Mouse (Mus musculus) B cell, adult 67 days (primary cell): ENCODE results near the gene Mkrn3. TPM values are rescaled to one million over a fixed set of nuclear protein-coding genes. Genes with fewer than 3 reads are reported as not detected.

Source experiments
- total RNA-seq, 2 experiments: library from RNA; stranded (reverse); gene quantifications; 4 replicates each; pipeline ENCODE4 v1.2.4; 2023

Mkrn3 gene
- total RNA-seq: not detected

DNA sequence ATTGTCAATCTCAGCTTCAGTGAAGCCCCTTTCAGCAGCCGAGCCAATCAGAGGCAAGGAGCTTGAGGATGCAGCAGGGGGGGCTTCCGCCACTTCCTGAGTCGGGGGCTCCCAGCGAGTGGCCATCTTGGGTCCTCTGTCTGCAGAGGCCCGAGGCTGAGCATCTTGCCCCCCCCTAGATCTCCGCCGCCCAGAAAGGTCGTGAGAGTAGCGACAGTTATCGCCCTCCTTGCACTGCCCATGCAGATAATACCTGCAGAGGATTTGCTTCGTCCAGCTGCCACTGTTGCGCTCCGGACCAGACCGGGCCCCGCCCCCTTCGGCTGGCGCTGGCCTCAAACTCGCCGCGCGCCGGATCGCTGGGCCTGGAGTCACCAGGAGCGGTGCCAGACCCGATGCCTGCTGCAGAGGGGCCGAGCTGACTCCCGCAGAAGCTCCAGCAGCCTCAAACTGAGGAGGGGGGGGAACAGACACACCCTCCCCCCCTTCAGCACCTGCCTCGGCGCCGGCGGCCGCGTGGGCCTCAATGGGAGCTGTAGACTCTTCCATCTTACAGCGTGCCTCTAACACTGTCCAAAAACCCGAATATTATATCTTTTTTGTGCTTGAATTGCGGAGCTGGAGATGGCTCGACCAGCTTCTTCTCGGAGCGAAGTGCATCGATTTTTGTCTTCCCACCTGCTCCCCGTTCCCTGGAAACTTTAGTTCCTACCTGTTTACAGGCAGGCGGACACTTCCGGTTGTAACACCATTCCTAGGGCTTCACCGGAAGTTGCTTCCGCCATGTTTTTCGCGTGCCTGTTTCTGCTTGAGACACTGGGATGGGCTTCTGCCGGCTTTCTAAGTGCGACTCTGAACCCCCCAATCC is at the start of gene Mkrn3:
Gene Mkrn3, minus strand, starts transcription at position 647 of the 868 bp plus-strand sequence.

DNA sequence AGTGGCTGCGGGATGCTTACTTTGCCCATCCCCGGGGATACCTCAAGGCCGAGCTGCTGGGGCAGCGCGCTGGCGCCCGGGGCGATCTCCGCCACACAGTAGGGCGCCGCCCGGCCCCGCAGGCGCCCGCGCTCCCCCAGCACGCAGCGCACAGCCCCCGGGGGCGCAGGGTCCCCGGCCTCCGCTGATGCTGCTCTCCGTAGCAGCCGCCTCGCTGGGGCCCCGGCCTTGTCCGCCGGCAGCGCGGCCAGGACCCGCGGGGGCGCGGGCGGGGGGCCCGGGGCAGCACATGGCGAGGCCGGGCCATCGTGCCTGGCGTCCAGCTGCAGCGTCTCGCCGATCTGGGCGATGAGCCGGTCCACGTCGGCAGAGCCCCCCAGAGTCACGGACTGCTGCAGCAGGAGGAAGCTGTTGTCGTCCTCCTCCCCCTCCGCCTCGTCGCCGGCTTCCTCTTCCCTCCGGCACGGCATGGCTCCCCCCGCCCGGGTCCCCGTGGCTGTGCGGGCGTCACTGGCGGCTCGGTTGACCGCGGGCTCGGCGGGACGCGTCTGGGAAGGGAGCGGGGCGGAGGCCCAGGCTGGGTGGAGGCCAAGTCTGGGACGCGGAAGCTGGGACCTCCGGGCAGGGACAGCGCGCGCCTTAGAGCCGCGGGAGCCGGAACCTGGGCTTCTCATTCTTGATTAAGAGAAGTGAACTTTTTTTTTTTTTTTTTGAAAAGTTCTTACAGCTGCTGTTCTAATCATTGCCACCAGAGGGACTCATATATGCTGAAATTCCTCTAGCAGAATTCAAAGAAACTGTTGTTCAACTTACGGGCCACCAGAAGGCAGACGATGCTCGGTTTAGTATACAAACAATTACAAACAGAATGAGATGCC is 44.2 kb upstream of the Mkrn3 start, which contains the start of gene Peg12:
Gene Peg12, minus strand, starts transcription at position 633 of the 878 bp plus-strand sequence.

DNA sequence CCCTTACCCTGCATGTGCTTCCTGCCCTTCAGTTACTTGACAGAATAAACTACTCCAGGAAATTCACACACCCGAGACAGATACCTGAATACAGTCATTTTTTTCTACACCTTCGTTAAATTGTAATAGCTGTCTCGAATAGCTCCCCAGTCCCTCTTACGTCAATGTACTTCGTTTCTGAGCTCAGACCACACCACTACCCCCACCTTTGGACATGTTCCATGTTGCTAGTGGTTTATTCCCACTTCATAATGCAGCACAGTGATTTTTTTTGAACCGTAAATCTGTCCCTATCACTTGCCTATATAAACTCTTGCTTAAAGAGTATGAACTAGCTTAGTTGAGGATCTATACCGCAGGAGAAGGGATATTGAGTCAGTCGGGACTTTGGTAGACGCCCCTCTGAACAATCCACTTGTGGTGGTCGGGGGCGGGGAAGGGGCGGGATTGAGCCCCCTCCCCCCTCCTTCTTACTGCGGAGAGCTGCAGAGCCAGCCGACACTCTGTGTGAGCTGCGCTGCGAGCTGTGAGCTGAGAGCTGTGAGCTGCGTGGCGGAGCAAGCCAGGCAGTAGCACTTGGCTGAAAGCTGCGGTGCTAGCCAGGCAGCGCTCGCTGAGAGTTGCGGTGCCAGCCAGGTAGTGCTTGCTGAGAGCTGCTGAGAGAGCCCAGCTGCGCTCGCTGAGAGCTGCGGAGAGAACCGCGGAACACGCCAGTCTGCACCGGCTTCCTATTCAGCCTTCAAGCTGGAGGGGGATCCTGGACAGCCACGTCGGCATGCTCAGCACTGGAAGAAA is 43.2 kb downstream of the Mkrn3 start, which contains the start of gene Magel2:
Gene Magel2, plus strand, starts transcription at position 501 of the 795 bp plus-strand sequence.

Other genes starting within 250 kb of the Mkrn3 start
- not detected for gene Ndn, start 73.6 kb downstream of the Mkrn3 start, total RNA-seq
- gene Magel2, start 43.1 kb downstream of the Mkrn3 start, total RNA-seq: not detected
- under 1 TPM in 1 of 2 experiments, not detected in 1; 0.36 TPM for gene Peg12, start 44.4 kb upstream of the Mkrn3 start, total RNA-seq